Mouse (Mus musculus): ENCODE measurements at regions not wholly inside any gene's neighbourhood (a gene's known extent, or its start where the extent isn't known, plus 50 kb on each side); places are given as distances from the start of the nearest gene placed in this dataset.
"Not testable (repeated sequence)": the region's sequence is repeated elsewhere in the genome, so short reads cannot be mapped to it uniquely, and the experiment has no call there.

- DNase-seq (ENCODE audit: low spot score in 2 of 2), result no peak
Observed at GRCm38 (mm10) chr17:59179018-59179417, 165.8 kb upstream of the Nudt12 start.

GRCm38 (mm10) chr17:59156345-59156744 is 143.2 kb upstream of the Nudt12 start:
- no peak for DNase-seq (ENCODE audit: low spot score in 2 of 2)

GRCm38 (mm10) chr17:59143760-59144157 is 130.6 kb upstream of the Nudt12 start:
- DNase-seq (ENCODE audit: low spot score in 2 of 2), result no peak

GRCm38 (mm10) chr17:59142995-59143759 is 130.0 kb upstream of the Nudt12 start:
- no peak for DNase-seq (ENCODE audit: low spot score in 2 of 2)

- DNase-seq (ENCODE audit: low spot score in 2 of 2), result no peak
Observed at GRCm38 (mm10) chr17:59138791-59139190, 125.6 kb upstream of the Nudt12 start.

GRCm38 (mm10) chr17:59099376-59099775 is 86.2 kb upstream of the Nudt12 start:
- DNase-seq (ENCODE audit: low spot score in 2 of 2), result peak; percentile 11 to 31

GRCm38 (mm10) chr17:59076846-59077245 is 63.7 kb upstream of the Nudt12 start:
- DNase-seq (ENCODE audit: low spot score in 2 of 2), result not testable (repeated sequence)

- DNase-seq (ENCODE audit: low spot score in 2 of 2), result not testable (repeated sequence)
Observed at GRCm38 (mm10) chr17:59076361-59076760, 63.2 kb upstream of the Nudt12 start.
